Mouse (Mus musculus): Measurements from ENCODE around the gene Gm7951.
"Not testable (repeated sequence)": the region's sequence is repeated elsewhere in the genome, so short reads cannot be mapped to it uniquely, and the experiment has no call there.

Gene Gm7951

GRCm38 (mm10) chr14:42117269-42117668 lies at the start of gene Gm7951:
Gm7951 (minus strand) TSS chr14:42117369.
- DNase-seq (ENCODE audit: low read depth, low spot score): not testable (repeated sequence)

GRCm38 (mm10) chr14:42162522-42162921 lies 45.4 kb upstream of the Gm7951 start, which contains the start of gene Gm17027:
Gm17027 (minus strand) TSS chr14:42162622.
- not testable (repeated sequence) for DNase-seq (ENCODE audit: low read depth, low spot score)

GRCm38 (mm10) chr14:42134571-42134970 lies 17.4 kb upstream of the Gm7951 start:
- DNase-seq (ENCODE audit: low read depth, low spot score): not testable (repeated sequence)

- DNase-seq (ENCODE audit: low read depth, low spot score): not testable (repeated sequence)
These were observed 16.6 kb upstream of the Gm7951 start for GRCm38 (mm10) chr14:42133806-42134205.
